Mouse (Mus musculus) lung, postnatal 0 days (tissue): ENCODE data around the gene Tyms.

Source experiments
- CTCF ChIP-seq: IDR thresholded peaks from 2 replicates; pipeline ENCODE4 v1.5.1; 2016; ENCODE audit warnings: antibody characterized with exemption, mild to moderate bottlenecking
- EP300 ChIP-seq: IDR thresholded peaks from 2 replicates; pipeline ENCODE4 v1.6.1; 2016; ENCODE audit warnings: antibody characterized with exemption, mild to moderate bottlenecking, control low read depth

- TF ChIP-seq CTCF = no peak
- TF ChIP-seq EP300 = no peak
Observed at GRCm38 (mm10) chr5:30110371-30111060, 37.1 kb upstream of the Tyms start.
